Mouse (Mus musculus) lung, embryonic 15.5 days (tissue): Measurements from ENCODE around the gene Slit3. TPM values are rescaled to one million over a fixed set of nuclear protein-coding genes. Genes with fewer than 3 reads are reported as not detected.

ENCODE experiments used
- ATAC-seq: fragments of 200-750 bp; cut with Nextera tagmentation; 2 replicates; pipeline ENCODE4 v1.8.0; 2017; ENCODE audit warnings: moderate number of reproducible peaks, borderline replicate concordance; ENCODE audit not compliant: low FRiP score, low TSS enrichment; ENCODE audit errors: extremely low read depth
- H3K27ac ChIP-seq: fragments of 300-500 bp; sonication (generic); 2 replicates; pipeline ENCODE4 v1.5.1; 2015; ENCODE audit warnings: moderate library complexity, mild to moderate bottlenecking, inconsistent platforms
- H3K27me3 ChIP-seq: fragments of 300-500 bp; sonication (generic); 2 replicates; pipeline ENCODE4 v1.6.1; 2015; ENCODE audit warnings: inconsistent platforms
- H3K36me3 ChIP-seq: fragments of 300-500 bp; sonication (generic); 2 replicates; pipeline ENCODE4 v1.6.1; 2015; ENCODE audit warnings: inconsistent platforms
- H3K4me1 ChIP-seq: fragments of 300-500 bp; sonication (generic); 2 replicates; pipeline ENCODE4 v1.6.1; 2015; ENCODE audit warnings: inconsistent platforms
- H3K4me2 ChIP-seq: fragments of 300-500 bp; sonication (generic); 2 replicates; pipeline ENCODE4 v1.6.1; 2015; ENCODE audit warnings: inconsistent platforms, mild to moderate bottlenecking, moderate library complexity
- H3K4me3 ChIP-seq: fragments of 300-500 bp; sonication (generic); 2 replicates; pipeline ENCODE4 v1.5.1; 2015; ENCODE audit warnings: mild to moderate bottlenecking, inconsistent platforms
- H3K9ac ChIP-seq: fragments of 300-500 bp; sonication (generic); 2 replicates; pipeline ENCODE4 v1.6.1; 2015; ENCODE audit warnings: inconsistent platforms
- H3K9me3 ChIP-seq: fragments of 300-500 bp; sonication (generic); 2 replicates; pipeline ENCODE4 v1.6.1; 2016; ENCODE audit warnings: inconsistent platforms
- WGBS: fragments of 180-500 bp; shearing (Covaris S2); methylation state at CpG from one replicate; pipeline ENCODE4 v1.1.7; 2015; 5-methylcytosine and 5-hydroxymethylcytosine counted together
- polyA plus RNA-seq: library from polyadenylated mRNA; unstranded; fragments of >200 nt; fragmentation: Nextera tagmentation; extraction: Ambion mirVana; gene quantifications from 2 replicates; pipeline ENCODE4 v1.2.1, GENCODE M21; 2015

Gene Slit3
- polyA plus RNA-seq, 1 experiment from 2014 or later = 21.4 TPM

DNA sequence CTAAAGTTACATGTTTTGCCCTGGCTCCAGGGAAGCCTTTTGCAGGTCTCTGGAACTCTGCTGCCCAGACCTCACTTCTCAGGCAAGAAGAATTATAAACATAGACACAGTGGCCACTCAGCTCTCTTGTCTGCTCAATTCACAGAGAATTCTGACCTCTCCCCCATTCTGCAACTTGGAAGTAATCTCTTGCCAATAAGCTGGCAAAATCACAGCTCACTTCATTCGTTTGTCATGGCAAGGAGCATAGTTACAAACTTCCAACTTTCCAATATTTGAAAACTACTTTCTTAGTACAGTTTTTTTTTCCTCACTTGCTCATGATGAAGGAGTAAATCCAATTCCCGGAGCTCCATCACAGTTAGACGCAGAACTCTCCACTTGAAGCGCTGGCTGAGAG is 11.2 kb upstream of the Slit3 start:
- no peak overlapping the region for H3K4me3 ChIP-seq
- no peak overlapping the region for H3K9ac ChIP-seq
- peaks cover 13% of the 10 kb centered on the region for H3K4me1 ChIP-seq
- ATAC-seq = no peak
- 18% methylated on average over 4 of the region's 4 CpGs for WGBS
- H3K4me2 ChIP-seq = 0 out of 2 replicates have a peak overlapping the region, but pooled peaks have one; percentile 7
- no peaks in the 10 kb centered on the region for H3K9me3 ChIP-seq
- H3K36me3 ChIP-seq = no peaks in the 10 kb centered on the region
- no peak overlapping the region for H3K27ac ChIP-seq
- H3K27me3 ChIP-seq = no peaks in the 10 kb centered on the region

DNA sequence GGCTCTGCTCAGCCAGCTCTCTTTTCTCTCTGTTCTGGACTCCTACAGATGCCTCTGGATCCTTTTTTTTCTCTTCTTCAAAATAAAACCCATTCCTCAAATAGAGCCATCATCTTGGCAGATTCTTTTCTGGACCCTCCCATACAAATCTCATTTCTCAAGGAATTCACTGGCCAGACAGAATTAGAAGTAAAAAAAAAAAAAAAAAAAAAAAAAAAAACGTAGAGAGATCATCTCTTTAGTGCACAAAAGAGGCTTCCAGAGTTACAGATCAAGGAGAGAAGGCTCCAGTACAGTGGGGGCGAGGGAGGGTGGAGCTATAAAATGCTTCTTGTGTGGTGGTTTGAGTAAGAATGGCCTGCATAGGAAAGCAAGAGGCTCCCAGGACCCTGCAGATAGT is 10.2 kb upstream of the Slit3 start:
- no peak overlapping the region for H3K27ac ChIP-seq
- H3K4me1 ChIP-seq = peaks cover 13% of the 10 kb centered on the region
- no peak overlapping the region for H3K9ac ChIP-seq
- no peaks in the 10 kb centered on the region for H3K27me3 ChIP-seq
- no peaks in the 10 kb centered on the region for H3K9me3 ChIP-seq
- no peak for ATAC-seq
- H3K36me3 ChIP-seq = no peaks in the 10 kb centered on the region
- WGBS = 31% methylated on average over 2 of the region's 2 CpGs
- H3K4me3 ChIP-seq = no peak overlapping the region
- H3K4me2 ChIP-seq = no peak overlapping the region

DNA sequence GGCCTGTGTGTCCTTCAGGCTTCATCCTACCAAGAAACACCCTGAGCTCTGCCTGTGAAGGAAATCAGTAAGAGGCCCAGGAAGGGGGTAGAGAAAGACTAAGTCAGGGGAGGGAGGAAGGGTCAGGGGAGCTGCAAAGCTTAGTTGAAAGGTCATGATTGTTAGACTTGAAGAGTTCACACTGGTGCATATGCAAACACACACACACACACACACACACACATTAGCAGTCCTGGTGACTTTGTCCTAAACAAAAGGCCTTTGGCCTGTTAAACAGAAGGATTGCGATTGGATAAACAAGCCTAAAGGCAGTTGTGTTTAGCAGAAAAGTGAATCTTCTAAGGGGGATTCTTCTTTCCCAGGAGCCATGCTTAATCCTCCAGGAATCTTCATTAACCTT is 7.7 kb upstream of the Slit3 start:
- H3K4me2 ChIP-seq = no peak overlapping the region
- H3K36me3 ChIP-seq = no peaks in the 10 kb centered on the region
- no peak overlapping the region for H3K4me3 ChIP-seq
- no peak for ATAC-seq
- no peaks in the 10 kb centered on the region for H3K9me3 ChIP-seq
- H3K4me1 ChIP-seq = peaks cover 13% of the 10 kb centered on the region
- no peak overlapping the region for H3K9ac ChIP-seq
- WGBS = 35% methylated on average over 1 of the region's 1 CpGs
- no peaks in the 10 kb centered on the region for H3K27me3 ChIP-seq
- H3K27ac ChIP-seq = no peak overlapping the region

DNA sequence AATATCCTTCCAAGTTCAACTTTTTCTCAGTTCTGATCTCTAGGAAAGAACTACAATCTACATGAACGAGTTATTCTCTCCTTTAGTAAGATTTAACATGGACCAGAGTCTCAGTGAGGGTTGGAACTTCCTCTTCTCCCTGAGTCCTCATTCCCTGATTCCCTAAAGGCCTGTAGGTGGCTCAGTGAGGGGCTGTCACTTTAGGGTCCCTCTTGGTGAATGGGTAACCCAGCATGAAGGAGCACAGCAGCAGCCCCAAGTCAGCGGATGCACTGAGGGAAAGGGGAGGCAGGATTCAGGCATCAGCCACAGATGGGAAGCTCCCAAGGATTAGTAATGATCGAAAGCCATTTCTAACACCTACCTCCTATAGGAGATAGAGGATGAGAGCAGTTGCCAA is 4.6 kb upstream of the Slit3 start:
- Histone ChIP-seq H3K27me3 (peaks cover 21% of the 10 kb centered on the region), H3K36me3 (no peaks in the 10 kb centered on the region), H3K4me3 (no peak overlapping the region), H3K9me3 (no peaks in the 10 kb centered on the region), H3K4me2 (no peak overlapping the region), H3K4me1 (peaks cover 14% of the 10 kb centered on the region; the same call in 1 of the 2 replicates), H3K9ac (no peak overlapping the region), H3K27ac (no peak overlapping the region)
- WGBS = 76% methylated on average over 3 of the region's 3 CpGs
- no peak for ATAC-seq

DNA sequence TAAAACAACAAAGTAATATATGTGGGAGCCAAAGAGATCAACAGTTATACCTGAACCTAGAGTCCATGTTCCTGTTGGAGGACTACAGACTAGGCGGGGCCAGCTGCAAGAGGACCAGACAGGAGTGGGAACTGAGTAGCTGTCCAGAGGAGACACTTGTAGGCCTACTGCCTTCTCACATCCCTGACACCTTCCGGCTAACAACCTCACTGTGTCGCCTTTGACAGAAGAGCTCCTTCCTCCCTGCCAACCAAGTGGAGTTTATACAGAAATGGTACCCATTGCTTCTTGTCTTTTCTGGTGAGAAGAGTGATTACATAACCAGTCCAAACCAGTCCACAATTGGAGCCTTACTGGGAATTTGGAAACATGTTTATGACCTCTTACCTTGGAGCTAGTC is 3.2 kb upstream of the Slit3 start:
- H3K4me3 ChIP-seq = no peak overlapping the region
- peaks cover 36% of the 10 kb centered on the region for H3K27me3 ChIP-seq
- no peaks in the 10 kb centered on the region for H3K36me3 ChIP-seq
- no peak overlapping the region for H3K9ac ChIP-seq
- H3K9me3 ChIP-seq = no peaks in the 10 kb centered on the region
- ATAC-seq = no peak
- no peak overlapping the region for H3K4me2 ChIP-seq
- H3K27ac ChIP-seq = no peak overlapping the region
- 89% methylated on average over 3 of the region's 3 CpGs for WGBS
- H3K4me1 ChIP-seq = peaks cover 20% of the 10 kb centered on the region; the same call in 1 of the 2 replicates

DNA sequence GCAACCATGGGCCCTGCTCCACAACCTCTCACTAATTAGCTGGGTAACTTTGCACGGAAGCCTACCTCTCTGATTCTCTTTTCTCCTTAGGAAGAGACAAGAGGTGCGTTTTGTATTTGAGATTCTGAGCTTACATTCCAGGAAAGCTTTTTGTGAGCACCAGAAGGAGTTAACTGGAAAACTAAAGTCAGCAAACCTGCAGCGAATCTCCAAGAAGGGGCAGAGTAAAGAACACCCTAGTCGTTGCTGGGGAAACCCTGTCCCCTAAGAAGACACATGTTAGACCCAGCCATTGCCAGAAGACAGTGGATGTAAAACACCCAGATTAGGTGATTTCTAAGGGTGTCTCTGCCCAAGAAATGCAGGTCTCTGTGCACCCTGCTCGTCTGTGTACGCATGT is 2.3 kb upstream of the Slit3 start:
- ATAC-seq = no peak
- H3K4me1 ChIP-seq = peaks cover 29% of the 10 kb centered on the region
- no peak overlapping the region for H3K4me3 ChIP-seq
- H3K4me2 ChIP-seq = no peak overlapping the region
- H3K9me3 ChIP-seq = no peaks in the 10 kb centered on the region
- 63% methylated on average over 6 of the region's 6 CpGs for WGBS
- no peaks in the 10 kb centered on the region for H3K36me3 ChIP-seq
- no peak overlapping the region for H3K9ac ChIP-seq
- no peak overlapping the region for H3K27ac ChIP-seq
- H3K27me3 ChIP-seq = peaks cover 44% of the 10 kb centered on the region

DNA sequence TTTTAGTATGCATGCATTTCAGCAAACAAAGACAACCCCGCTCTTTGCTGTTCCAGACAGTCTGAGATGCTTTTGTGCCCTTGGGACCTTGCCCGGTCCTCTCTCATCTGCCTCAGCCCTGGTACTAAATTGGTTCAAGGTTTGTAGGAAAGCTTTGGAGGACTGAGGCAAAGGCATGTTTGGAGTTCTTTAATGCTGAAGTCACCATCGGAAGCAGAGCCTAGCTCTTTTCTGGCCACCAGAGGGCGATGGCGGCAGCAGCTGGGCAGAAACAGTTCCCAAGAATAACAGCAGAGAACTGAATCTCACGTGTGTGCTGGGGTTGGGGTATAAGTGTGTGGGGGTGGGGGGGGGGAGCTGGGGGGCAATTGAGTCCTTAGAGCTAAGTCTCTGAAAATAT is 1.7 kb upstream of the Slit3 start:
- Histone ChIP-seq H3K4me1 (peaks cover 35% of the 10 kb centered on the region), H3K4me3 (no peak overlapping the region), H3K36me3 (no peaks in the 10 kb centered on the region), H3K9me3 (no peaks in the 10 kb centered on the region), H3K27me3 (peaks cover 48% of the 10 kb centered on the region), H3K9ac (no peak overlapping the region), H3K4me2 (no peak overlapping the region), H3K27ac (no peak overlapping the region)
- ATAC-seq = no peak
- 13% methylated on average over 6 of the region's 6 CpGs for WGBS

DNA sequence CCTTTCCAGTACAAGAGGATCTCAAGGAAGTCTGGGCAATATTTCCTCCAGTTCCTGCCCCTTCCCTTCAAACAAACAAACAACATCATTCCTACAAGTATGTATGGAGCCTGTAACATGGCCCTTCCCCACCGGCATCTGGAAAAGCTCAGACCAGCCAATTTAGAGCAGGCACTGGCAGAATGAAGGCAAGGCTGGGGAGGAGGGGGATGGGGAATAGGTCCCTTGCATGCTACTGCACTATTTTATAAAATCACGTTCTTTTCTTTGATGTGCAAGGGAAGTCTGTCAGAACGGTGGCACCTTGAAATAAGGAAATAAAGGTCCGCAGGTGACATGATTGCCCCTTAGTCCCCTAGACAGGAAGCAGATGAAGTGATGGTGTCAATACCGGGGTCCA is 948 bp upstream of the Slit3 start:
- Histone ChIP-seq H3K36me3 (no peaks in the 10 kb centered on the region), H3K4me1 (peaks cover 40% of the 10 kb centered on the region), H3K9me3 (no peaks in the 10 kb centered on the region), H3K4me2 (peak overlapping the region; percentile 83; the same call in 1 of the 2 replicates), H3K9ac (no peak overlapping the region), H3K27ac (no peak overlapping the region), H3K4me3 (no peak overlapping the region), H3K27me3 (peaks cover 48% of the 10 kb centered on the region)
- ATAC-seq = no peak
- 32% methylated on average over 5 of the region's 5 CpGs for WGBS

DNA sequence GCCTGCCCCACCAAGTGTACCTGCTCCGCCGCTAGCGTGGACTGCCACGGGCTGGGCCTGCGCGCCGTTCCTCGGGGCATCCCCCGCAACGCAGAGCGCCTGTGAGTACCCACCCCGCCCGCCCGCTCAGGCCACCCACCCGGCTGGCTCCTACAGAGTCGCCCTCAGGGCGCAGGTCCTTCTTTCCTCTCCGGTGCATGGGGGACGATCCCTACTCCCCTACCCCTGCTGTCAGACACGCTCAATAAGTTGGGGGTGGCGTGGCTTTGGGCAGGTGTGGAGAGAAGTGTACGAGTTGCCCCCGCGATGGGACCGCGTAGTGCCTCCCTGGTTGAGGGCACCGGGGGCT is 561 bp downstream of the Slit3 start:
- WGBS = under 1% methylated on average over 27 of the region's 27 CpGs
- Histone ChIP-seq H3K4me3 (peak overlapping the region; percentile 67), H3K4me1 (peaks cover 55% of the 10 kb centered on the region), H3K4me2 (peak overlapping the region; percentile 83), H3K27ac (peak overlapping the region; percentile 78), H3K36me3 (no peaks in the 10 kb centered on the region), H3K9me3 (no peaks in the 10 kb centered on the region), H3K27me3 (peaks cover 50% of the 10 kb centered on the region), H3K9ac (peak overlapping the region; percentile 67)
- ATAC-seq = peak; percentile 1; the same call in 1 of the 2 replicates

DNA sequence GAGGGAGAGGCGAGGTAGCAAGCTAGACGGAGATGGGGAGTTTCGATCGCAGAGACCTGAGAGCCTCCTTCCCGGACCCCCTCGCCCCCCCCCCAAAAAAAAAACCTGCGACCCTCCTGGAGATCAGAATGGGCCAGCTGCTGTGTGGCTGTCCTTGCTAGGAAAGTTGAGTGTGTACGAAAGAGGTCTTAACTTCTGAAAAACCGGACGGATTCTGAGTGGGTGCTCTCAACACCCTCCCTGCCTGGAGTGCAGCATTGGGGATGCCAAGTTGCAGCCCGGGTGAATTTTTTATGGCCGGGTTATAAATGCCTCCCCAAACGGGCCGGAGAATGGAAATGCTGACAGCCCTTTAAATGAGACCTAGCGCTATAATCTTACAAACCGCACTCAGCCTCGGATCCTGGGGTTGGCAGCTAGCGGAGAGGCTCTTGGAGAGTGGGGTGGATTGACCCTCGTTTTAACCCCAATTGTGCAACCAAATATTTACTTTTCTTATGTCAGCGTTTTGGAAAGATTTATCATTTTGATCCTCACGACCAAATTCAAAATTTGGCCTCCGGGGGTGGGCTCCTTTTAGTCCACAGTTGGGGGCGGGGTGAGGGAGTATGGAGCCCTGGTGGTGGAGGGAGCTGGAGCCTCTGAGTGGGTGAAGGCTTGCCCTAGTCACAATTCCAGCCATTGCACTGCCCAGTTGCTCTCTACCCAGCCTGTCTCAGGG is 1.2 kb downstream of the Slit3 start:
- no peaks in the 10 kb centered on the region for H3K9me3 ChIP-seq
- 1% methylated on average over 23 of the region's 23 CpGs for WGBS
- H3K4me2 ChIP-seq = peak overlapping the region; percentile 83
- ATAC-seq = no peak
- H3K27ac ChIP-seq = peak overlapping the region; percentile 78; the same call in 1 of the 2 replicates
- H3K36me3 ChIP-seq = no peaks in the 10 kb centered on the region
- peak overlapping the region; percentile 67 for H3K4me3 ChIP-seq
- peaks cover 52% of the 10 kb centered on the region for H3K27me3 ChIP-seq
- H3K9ac ChIP-seq = peak overlapping the region; percentile 67
- H3K4me1 ChIP-seq = peaks cover 57% of the 10 kb centered on the region

DNA sequence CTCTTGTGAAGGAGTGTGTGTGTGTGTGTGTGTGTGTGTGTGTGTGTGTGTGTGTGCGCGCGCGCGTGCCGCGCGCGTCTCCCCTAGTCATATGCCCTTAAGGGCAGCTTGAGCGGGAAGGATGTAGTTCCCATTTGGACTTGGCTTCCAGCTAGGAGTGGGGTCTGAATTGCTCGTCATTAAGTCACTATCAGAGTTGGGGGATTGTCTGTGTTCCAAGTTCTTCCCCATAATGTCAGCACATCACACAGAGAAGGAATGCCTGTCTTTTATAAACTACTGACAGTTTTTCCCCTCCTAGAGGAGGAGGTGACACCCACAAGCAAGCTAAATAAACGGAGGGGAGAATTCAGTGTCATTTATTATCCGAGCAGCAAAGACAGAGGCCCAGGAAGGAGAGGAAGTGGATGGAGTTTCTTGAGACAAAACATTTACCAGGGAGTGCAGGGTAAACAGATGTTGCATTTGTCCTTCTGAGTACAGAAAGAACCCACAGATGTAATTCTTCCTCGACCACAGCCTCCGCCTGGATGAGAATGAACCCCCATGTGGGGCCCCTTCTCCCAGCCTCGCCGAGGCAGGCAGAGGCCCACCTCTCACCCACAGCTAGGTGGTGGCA is 3.6 kb downstream of the Slit3 start:
- no peaks in the 10 kb centered on the region for H3K9me3 ChIP-seq
- ATAC-seq = peak; percentile 51
- no peaks in the 10 kb centered on the region for H3K36me3 ChIP-seq
- peak overlapping the region; percentile 67; the same call in 1 of the 2 replicates for H3K4me3 ChIP-seq
- peak overlapping the region; percentile 82 for H3K27ac ChIP-seq
- 35% methylated on average over 17 of the region's 17 CpGs for WGBS
- peak overlapping the region; percentile 83 for H3K4me2 ChIP-seq
- peaks cover 53% of the 10 kb centered on the region for H3K4me1 ChIP-seq
- H3K9ac ChIP-seq = no peak overlapping the region
- peaks cover 49% of the 10 kb centered on the region for H3K27me3 ChIP-seq

DNA sequence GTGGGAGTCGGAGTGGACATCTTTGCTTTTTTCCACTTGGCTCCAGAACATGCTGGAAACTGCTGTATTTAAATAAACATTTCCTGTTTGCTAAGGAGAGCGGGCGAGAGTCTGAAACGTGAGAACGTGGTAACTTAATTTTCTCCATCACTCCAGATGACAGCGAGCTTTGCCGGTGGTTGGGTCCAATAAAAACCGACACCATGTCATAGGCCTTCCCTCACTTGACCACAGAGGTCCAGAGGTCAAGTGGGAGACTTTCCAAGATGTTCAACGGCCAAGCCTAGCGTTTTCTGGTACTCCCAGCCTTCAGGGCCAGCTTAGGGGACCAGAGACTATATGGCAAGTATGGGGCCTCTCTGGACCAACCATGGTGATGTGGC is 4.1 kb downstream of the Slit3 start:
- Histone ChIP-seq H3K4me1 (peaks cover 52% of the 10 kb centered on the region), H3K4me3 (0 out of 2 replicates have a peak overlapping the region, but pooled peaks have one; percentile 67), H3K4me2 (peak overlapping the region; percentile 83), H3K36me3 (no peaks in the 10 kb centered on the region), H3K9ac (no peak overlapping the region), H3K27ac (peak overlapping the region; percentile 82), H3K27me3 (peaks cover 44% of the 10 kb centered on the region), H3K9me3 (no peaks in the 10 kb centered on the region)
- ATAC-seq = 0 out of 2 replicates have a peak, but pooled peaks have one; percentile 2
- 10% methylated on average over 10 of the region's 10 CpGs for WGBS
